Comparison of ENCODE assay signal across 8 mouse cellular contexts in the genomic region with DNA sequence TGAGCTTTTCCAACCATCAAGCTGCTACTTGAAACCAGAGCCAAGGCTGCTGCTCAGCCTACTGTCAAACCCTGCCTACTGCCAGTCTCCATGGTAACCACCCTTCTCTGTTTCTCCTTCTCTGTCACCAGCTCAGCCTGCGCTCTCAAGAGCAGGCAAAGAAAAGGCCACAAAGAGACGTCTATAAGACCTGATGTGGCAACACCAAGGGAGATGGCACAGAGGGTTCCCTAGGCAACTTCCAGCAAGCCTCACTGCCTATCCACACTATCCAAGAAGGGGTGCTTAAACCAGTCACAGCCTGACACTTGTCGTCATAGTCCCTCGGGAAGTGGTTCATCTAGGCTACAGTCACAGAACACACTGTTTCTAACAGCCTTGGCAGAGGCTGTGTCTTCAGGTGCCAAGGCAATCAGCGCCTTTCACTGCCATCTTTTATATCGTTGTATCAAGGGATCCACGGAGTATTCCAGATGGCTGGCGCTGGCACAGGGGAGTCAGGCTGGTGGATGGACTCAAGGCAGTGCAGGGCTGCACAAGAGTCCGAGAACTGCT. TPM values are rescaled to one million over a fixed set of nuclear protein-coding genes. Genes with fewer than 3 reads are reported as not detected.
DNase-seq lines count a peak whose midpoint lies in the region; ATAC-seq lines count a peak whose summit lies in the region.

No protein-coding gene starts in this region.

- no peaks in the 10 kb centered on the region for H3K27me3 ChIP-seq in kidney, embryonic 15.5 days

- H3K27ac ChIP-seq in kidney, embryonic 15.5 days = no peak overlapping the region

- no peak overlapping the region for H3K4me3 ChIP-seq in kidney, embryonic 15.5 days (replicated peaks)

- H3K9ac ChIP-seq in kidney, embryonic 15.5 days = no peak overlapping the region

- peaks cover 50% of the 10 kb centered on the region for H3K36me3 ChIP-seq in kidney, embryonic 15.5 days

- no peak overlapping the region for H3K4me2 ChIP-seq in kidney, embryonic 15.5 days

- H3K4me1 ChIP-seq in kidney, embryonic 15.5 days = peaks cover 9% of the 10 kb centered on the region

- H3K9me3 ChIP-seq in kidney, embryonic 15.5 days (replicated peaks) = no peaks in the 10 kb centered on the region

- peak; percentile 24 for ATAC-seq in CD4-positive, CD25-positive, alpha-beta regulatory T cell, adult 4 months
- peak; percentile 92 for ATAC-seq in frontal cortex, adult (ENCODE audit: low TSS enrichment)
- no peak for ATAC-seq in kidney, embryonic 15.5 days (replicated peaks; ENCODE audit: low FRiP score)

- peak; percentile 92 for DNase-seq in brain, adult 2 months (ENCODE audit: low read depth, low spot score)
- DNase-seq in layer of hippocampus, postnatal 36 days = peak; percentile 69 to 70
- peak; percentile 82 for DNase-seq in right cerebral cortex, adult 18-20 months
- no peak for DNase-seq in kidney, postnatal 25 days
- DNase-seq in thymus, postnatal 14 days = no peak

- WGBS in kidney, embryonic 15.5 days = 72% methylated on average over 9 of the region's 9 CpGs

RNA-seq across cellular contexts. Expression of a gene that starts 33.3 kb away (rescaled TPM):
- polyA plus RNA-seq in CD4-positive, CD25-positive, alpha-beta regulatory T cell, adult 4 months (2017; shearing (Covaris generic)) = 10 to 100 TPM; 25.7 to 31.8 TPM
- total RNA-seq in layer of hippocampus, postnatal 36 days (2021) = 10 to 100 TPM; 21.0 to 23.3 TPM
- 29.5 and 33.8 TPM in 2 replicates for polyA plus RNA-seq in kidney, embryonic 15.5 days (2015; fragmentation: Nextera tagmentation; extraction: Ambion mirVana)

RNA-seq across cellular contexts. Expression of a gene that starts 58.9 kb away (rescaled TPM):
- under 1 TPM in 1 of 2 experiments, not detected in 1; 0.22 TPM for polyA plus RNA-seq in CD4-positive, CD25-positive, alpha-beta regulatory T cell, adult 4 months (2017; shearing (Covaris generic))
- under 1 TPM; 0.27 to 0.71 TPM for total RNA-seq in layer of hippocampus, postnatal 36 days (2021)
- 0.36 and 0.85 TPM in 2 replicates for polyA plus RNA-seq in kidney, embryonic 15.5 days (2015; fragmentation: Nextera tagmentation; extraction: Ambion mirVana)

Comparison
In these comparisons a context has a peak if more than half of its experiments do, and no peak if none do; other contexts are left out.
1. DNase-seq: peak in brain, adult 2 months (single experiment), layer of hippocampus, postnatal 36 days (2 of 2) and right cerebral cortex, adult 18-20 months (single experiment); none in kidney, postnatal 25 days (0 of 2) and thymus, postnatal 14 days (single experiment).